Mouse (Mus musculus) hindbrain, postnatal 0 days (tissue): Measurements from ENCODE around the gene Pkd2. TPM values are rescaled to one million over a fixed set of nuclear protein-coding genes. Genes with fewer than 3 reads are reported as not detected.
A peak's percentile ranks its signal among the peaks of the same experiment; 100 is the strongest.

Source experiments
- ATAC-seq: fragments of 200-750 bp; cut with Nextera tagmentation; 2 replicates; pipeline ENCODE4 v1.8.0; 2017; ENCODE audit warnings: mild to moderate bottlenecking, moderate TSS enrichment, moderate library complexity
- DNase-seq: peaks from one replicate; pipeline ENCODE4 v3.0.0-alpha.2; 2015; ENCODE audit warnings: low spot score
- H3K27ac ChIP-seq: fragments of 300-500 bp; sonication (generic); 2 replicates; pipeline ENCODE4 v1.5.1; 2014; ENCODE audit warnings: mild to moderate bottlenecking
- H3K27me3 ChIP-seq: fragments of 300-500 bp; sonication (generic); 2 replicates; pipeline ENCODE4 v1.6.1; 2014; ENCODE audit warnings: low read length, mixed read lengths; ENCODE audit not compliant: insufficient read depth
- H3K36me3 ChIP-seq: fragments of 300-500 bp; sonication (generic); 2 replicates; pipeline ENCODE4 v1.6.1; 2014; ENCODE audit warnings: low read length, mixed read lengths; ENCODE audit not compliant: insufficient read depth
- H3K4me1 ChIP-seq: fragments of 300-500 bp; sonication (generic); 2 replicates; pipeline ENCODE4 v1.6.1; 2014; ENCODE audit warnings: antibody characterized with exemption, low read length, mixed read lengths; ENCODE audit not compliant: insufficient read depth
- H3K4me2 ChIP-seq: fragments of 300-500 bp; sonication (generic); 2 replicates; pipeline ENCODE4 v1.6.1; 2014; ENCODE audit warnings: low read depth, mild to moderate bottlenecking, low read length, moderate library complexity, mixed read lengths
- H3K4me3 ChIP-seq: fragments of 300-500 bp; sonication (generic); 2 replicates; pipeline ENCODE4 v1.5.1; 2014; ENCODE audit warnings: low read length
- H3K9ac ChIP-seq: fragments of 300-500 bp; sonication (generic); replicated peaks from 2 replicates; pipeline ENCODE4 v1.6.1; 2014; ENCODE audit warnings: mild to moderate bottlenecking, low read length, moderate library complexity, mixed read lengths
- H3K9me3 ChIP-seq: fragments of 300-500 bp; sonication (generic); 2 replicates; pipeline ENCODE4 v1.6.1; 2016; ENCODE audit warnings: low read length, mixed read lengths
- CTCF ChIP-seq: IDR thresholded peaks from 2 replicates; pipeline ENCODE4 v1.5.1; 2016; ENCODE audit warnings: antibody characterized with exemption, control low read depth, low read depth
- WGBS: fragments of 180-500 bp; shearing (Covaris S2); extraction: QIAGEN DNeasy Blood & Tissue Kit; methylation state at CpG from one replicate; pipeline ENCODE4 v1.1.7; 2014; 5-methylcytosine and 5-hydroxymethylcytosine counted together
- polyA plus RNA-seq: library from polyadenylated mRNA; unstranded; fragments of >200 nt; fragmentation: Nextera tagmentation; extraction: Ambion mirVana; gene quantifications from 2 replicates; pipeline ENCODE4 v1.2.1, GENCODE M21; 2015
- total RNA-seq: library from RNA; depleted of rRNA; stranded (reverse); fragments of >200 nt; gene quantifications from 2 replicates; pipeline ENCODE4 v1.2.3, GENCODE M21; 2014; rRNA removed

The Pkd2 gene
- total RNA-seq (20.8 and 23.7 TPM in 2 replicates), polyA plus RNA-seq (5.3 and 6.0 TPM in 2 replicates)

DNA sequence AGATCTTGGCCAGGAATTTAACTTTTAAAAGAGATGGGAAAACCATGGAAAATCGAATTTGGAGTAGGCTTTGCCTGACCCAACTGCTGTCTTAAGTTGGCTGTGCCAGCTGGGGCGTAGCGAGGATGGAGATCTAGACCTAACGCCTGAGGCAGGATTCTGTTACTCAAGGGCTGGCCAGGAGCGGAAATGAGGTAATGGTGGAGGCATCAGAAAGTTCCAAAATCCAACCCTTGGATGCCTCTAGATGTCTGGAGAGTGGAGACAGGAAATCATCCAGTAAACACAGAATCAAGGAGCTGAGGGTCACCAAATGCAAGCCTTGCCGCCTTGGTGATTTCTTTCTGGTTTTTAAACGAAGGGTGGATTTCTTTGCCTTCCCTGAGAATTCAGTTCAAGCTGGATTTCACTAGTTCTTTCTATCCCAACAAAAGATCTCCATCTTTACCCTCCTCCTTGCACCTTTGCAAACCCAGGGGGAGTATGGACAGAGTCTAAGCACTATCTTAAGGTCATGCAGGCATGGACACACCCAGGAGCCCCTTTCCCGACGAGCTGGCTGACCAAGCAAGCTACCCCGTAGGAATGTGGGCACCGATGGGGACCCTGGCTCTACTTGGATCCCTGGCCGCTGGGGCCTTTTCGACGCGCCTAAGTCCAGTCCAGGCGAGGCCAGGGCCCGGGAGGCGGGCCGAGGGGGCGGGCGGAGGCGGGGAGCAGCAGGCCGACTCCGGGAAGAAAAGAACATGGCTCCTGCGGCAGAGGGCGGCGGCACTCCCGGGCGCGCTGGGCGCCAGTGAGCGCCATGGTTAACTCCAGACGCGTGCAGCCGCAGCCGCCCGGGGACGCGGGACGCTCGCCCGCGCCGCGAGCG, at the start of gene Pkd2:
Gene Pkd2 (plus strand): TSS at position 619 of the 874 bp plus-strand sequence.
- Histone ChIP-seq H3K36me3 (no peaks in the 10 kb centered on the region), H3K9me3 (no peaks in the 10 kb centered on the region), H3K9ac (peak within 1 kb of the TSS; percentile 99), H3K27me3 (no peaks in the 10 kb centered on the region), H3K4me3 (peak within 1 kb of the TSS; percentile 81), H3K4me2 (peak within 1 kb of the TSS; percentile 84), H3K4me1 (peaks cover 8% of the 10 kb centered on the region), H3K27ac (peak within 1 kb of the TSS; percentile 98)
- ATAC-seq (peak; percentile 84), DNase-seq (peak; percentile 77)
- WGBS = 9% methylated on average over 44 of the region's 46 CpGs
- TF ChIP-seq CTCF = no peak

DNA sequence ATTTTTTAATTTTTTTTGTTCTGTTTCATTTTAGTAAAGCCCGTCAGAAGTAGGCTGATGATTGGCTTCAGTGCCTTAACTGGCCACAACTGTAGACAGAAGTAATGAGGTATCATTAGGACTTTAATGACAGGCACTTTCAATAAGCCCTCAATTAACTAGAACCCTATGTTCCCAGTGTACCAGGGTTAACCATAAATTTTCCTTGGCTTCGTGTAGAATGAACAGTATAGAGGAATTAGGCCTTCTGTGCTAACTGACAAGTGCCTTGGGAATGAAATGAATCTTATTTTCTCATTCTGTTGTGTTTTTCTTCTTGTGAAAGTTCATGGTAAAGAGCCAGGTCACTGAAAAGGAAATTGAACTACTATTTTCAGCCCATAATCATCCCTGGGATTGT, 43.3 kb upstream of the Pkd2 start:
- Histone ChIP-seq H3K27me3 (no peaks in the 10 kb centered on the region), H3K4me3 (no peak overlapping the region), H3K36me3 (no peaks in the 10 kb centered on the region), H3K27ac (no peak overlapping the region), H3K4me1 (no peaks in the 10 kb centered on the region), H3K4me2 (no peak overlapping the region), H3K9me3 (no peaks in the 10 kb centered on the region), H3K9ac (no peak overlapping the region)
- 74% methylated on average over 2 of the region's 2 CpGs for WGBS
- DNase-seq = no peak
- no peak for TF ChIP-seq CTCF
- no peak for ATAC-seq

GRCm38 (mm10) chr5:104417028-104417427, 42.2 kb upstream of the Pkd2 start:
- Histone ChIP-seq H3K4me1 (no peaks in the 10 kb centered on the region), H3K4me3 (no peak overlapping the region), H3K9me3 (no peaks in the 10 kb centered on the region), H3K36me3 (no peaks in the 10 kb centered on the region), H3K9ac (no peak overlapping the region), H3K27me3 (no peaks in the 10 kb centered on the region), H3K27ac (no peak overlapping the region), H3K4me2 (no peak overlapping the region)
- no peak for TF ChIP-seq CTCF
- DNase-seq (no peak), ATAC-seq (no peak)
- WGBS = 71% methylated on average over 3 of the region's 3 CpGs

DNA sequence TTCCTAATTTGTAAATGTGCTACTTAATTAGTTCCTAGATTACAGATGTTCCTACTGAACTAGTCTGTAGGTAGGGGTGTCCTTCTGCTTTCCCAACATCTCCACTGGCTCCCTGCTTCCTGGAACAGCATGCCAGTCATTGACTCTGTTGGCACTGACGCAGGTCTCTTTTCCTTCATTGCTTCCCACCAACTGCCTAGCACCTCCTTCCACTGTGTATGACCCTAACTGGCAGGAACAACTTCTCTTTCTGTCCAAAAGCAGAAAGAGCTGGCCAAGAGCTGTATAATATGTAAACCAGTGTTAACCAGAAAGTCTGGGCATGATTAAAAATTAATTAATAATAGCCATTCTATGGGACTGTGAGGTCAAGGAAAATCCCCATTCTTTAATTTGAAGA, 41.5 kb upstream of the Pkd2 start:
- DNase-seq (no peak), ATAC-seq (no peak)
- H3K9me3 ChIP-seq = no peaks in the 10 kb centered on the region
- H3K27ac ChIP-seq = no peak overlapping the region
- 86% methylated on average over 1 of the region's 1 CpGs for WGBS
- no peak overlapping the region for H3K4me2 ChIP-seq
- no peak for TF ChIP-seq CTCF
- no peak overlapping the region for H3K9ac ChIP-seq
- no peaks in the 10 kb centered on the region for H3K4me1 ChIP-seq
- no peak overlapping the region for H3K4me3 ChIP-seq
- no peaks in the 10 kb centered on the region for H3K36me3 ChIP-seq
- H3K27me3 ChIP-seq = no peaks in the 10 kb centered on the region

DNA sequence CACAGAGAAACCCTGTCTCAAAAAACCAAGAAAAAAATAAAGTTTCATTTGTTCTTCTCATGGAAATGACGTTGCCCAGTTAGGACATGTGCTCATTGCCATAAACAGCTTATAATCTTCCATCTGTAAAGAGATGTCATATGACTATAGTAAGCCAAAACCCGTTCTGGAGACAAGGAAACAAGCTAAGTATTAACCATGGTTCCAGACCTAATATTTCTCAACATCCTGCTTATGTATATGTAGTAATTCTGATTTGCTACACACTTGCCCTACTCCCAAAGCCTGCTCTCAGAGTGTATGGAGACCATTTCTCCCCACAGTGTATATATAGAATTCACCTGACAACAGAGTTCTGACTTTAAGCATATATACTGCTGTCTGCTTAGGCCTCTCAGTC, 37.2 kb upstream of the Pkd2 start:
- WGBS = 71% methylated on average over 2 of the region's 2 CpGs
- H3K9me3 ChIP-seq = no peaks in the 10 kb centered on the region
- DNase-seq (no peak), ATAC-seq (no peak)
- no peak overlapping the region for H3K27ac ChIP-seq
- no peaks in the 10 kb centered on the region for H3K36me3 ChIP-seq
- H3K4me3 ChIP-seq = no peak overlapping the region
- H3K27me3 ChIP-seq = no peaks in the 10 kb centered on the region
- no peak overlapping the region for H3K4me2 ChIP-seq
- no peak overlapping the region for H3K9ac ChIP-seq
- no peak for TF ChIP-seq CTCF
- H3K4me1 ChIP-seq = no peaks in the 10 kb centered on the region

DNA sequence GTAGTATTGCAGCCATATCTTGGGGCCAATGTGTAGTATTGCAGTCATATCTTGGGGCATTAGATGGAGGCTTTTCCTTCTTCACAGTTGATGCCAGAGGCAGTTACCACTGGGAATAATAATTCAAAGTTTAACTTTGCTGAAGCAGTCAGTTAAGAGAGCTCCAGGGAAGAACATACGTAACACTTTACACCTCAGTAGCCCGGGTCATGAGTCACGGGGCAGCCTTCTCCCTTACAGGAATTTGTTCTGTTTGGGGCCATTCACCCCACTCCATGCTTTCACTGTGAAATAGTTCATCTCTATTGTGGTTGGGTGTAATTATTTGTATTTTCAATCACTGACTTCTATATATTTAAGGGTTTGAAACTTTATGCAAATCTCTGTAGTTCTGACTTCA, 35.4 kb upstream of the Pkd2 start:
- Histone ChIP-seq H3K4me1 (no peaks in the 10 kb centered on the region), H3K27ac (no peak overlapping the region), H3K9me3 (no peaks in the 10 kb centered on the region), H3K36me3 (no peaks in the 10 kb centered on the region), H3K27me3 (no peaks in the 10 kb centered on the region), H3K4me3 (no peak overlapping the region), H3K4me2 (no peak overlapping the region), H3K9ac (no peak overlapping the region)
- WGBS = 91% methylated on average over 3 of the region's 3 CpGs
- no peak for DNase-seq
- no peak for TF ChIP-seq CTCF
- no peak for ATAC-seq

DNA sequence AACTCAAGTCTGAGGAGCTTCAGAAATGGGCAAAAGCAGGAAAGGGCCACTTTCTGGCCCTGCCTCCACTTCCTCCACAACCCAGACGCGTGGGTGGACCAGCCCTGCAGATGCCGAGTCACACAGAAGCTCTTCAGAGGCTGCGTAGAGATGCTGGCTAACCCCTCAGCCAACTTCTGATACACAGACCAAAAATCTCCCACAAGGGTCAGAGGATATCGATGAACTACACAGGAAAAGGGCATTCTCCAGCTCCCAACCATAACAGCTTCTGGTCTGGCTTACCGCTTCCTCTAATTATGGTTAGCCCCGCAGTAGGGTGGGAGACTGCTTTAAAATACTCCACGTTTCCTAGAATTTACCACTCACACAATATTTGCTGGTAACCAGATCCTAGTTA, 33.3 kb upstream of the Pkd2 start:
- no peak overlapping the region for H3K4me3 ChIP-seq
- 87% methylated on average over 8 of the region's 8 CpGs for WGBS
- H3K9ac ChIP-seq = no peak overlapping the region
- no peak overlapping the region for H3K27ac ChIP-seq
- H3K4me1 ChIP-seq = no peaks in the 10 kb centered on the region
- ATAC-seq (no peak), DNase-seq (no peak)
- H3K9me3 ChIP-seq = no peaks in the 10 kb centered on the region
- no peak for TF ChIP-seq CTCF
- no peaks in the 10 kb centered on the region for H3K36me3 ChIP-seq
- H3K4me2 ChIP-seq = no peak overlapping the region
- no peaks in the 10 kb centered on the region for H3K27me3 ChIP-seq
